Mouse (Mus musculus) adipocyte (in vitro differentiated cells): ENCODE data around the gene Hk2.
"Not testable (repeated sequence)": the region's sequence is repeated elsewhere in the genome, so short reads cannot be mapped to it uniquely, and the experiment has no call there.

Experiments
- DNase-seq: peaks from one replicate; pipeline ENCODE4 v3.0.0-alpha.2; 2016; ENCODE audit warnings: low spot score

The Hk2 gene

GRCm38 (mm10) chr6:82689474-82689873 is 84.8 kb downstream of the Hk2 start:
- DNase-seq, result no peak

- not testable (repeated sequence) for DNase-seq
Observed at GRCm38 (mm10) chr6:82688586-82688985, 85.7 kb downstream of the Hk2 start.

DNA sequence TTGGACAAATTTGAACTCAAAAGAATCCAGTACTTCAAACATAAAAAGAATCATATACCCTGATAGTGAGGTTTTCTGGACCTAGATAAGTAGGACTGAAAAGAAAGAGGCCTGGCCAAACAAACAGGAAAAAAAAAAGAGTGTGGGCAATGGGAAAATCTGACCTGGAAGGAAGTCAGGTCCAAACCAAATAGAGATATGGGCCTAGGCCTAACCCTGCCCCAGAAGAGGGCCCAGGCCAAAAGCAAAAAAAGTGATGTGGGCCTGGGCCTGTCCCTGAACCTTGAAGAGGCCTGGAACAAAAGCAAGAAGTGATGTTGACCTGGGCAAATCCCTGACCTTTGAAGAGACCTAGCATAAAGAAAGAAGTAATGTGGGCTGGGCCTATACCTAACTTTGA is 90.1 kb downstream of the Hk2 start:
- no peak for DNase-seq

- DNase-seq, result not testable (repeated sequence)
Observed at GRCm38 (mm10) chr6:82679286-82679685, 95.0 kb downstream of the Hk2 start.

DNA sequence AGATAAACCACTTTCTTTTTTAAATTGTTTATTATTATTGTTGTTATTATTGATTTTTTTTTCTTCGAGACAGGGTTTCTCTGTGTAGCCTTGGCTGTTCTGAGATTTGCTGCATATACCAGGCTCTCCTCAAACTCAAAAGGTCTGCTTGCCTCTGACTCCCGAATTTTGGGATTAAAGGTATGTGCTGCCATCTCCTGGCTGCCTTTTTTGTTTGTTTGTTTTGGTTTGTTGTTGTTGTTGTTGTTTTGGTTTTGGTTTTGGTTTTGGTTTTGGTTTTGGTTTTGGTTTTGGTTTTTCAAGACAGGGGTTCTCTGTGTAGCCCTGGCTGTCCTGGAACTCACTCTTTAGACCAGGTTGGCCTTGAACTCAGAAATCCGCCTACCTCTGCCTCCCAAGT is 96.6 kb downstream of the Hk2 start:
- peak; percentile 36 for DNase-seq
